Mouse (Mus musculus): ENCODE results near the gene Riok1.

- no peak for TF ChIP-seq POLR2A (IDR thresholded peaks at IDR 0.05; ENCODE audit: borderline replicate concordance, insufficient read depth, low read length)
- peak; percentile 62 for TF ChIP-seq CTCF (IDR thresholded peaks at IDR 0.05; ENCODE audit: borderline replicate concordance, insufficient read depth, low read depth, low read length)
Measured at GRCm38 (mm10) chr13:38064854-38065663, 28.3 kb downstream of the Riok1 start.

Measured in cerebellum, adult 2 months (tissue).